Mouse (Mus musculus): ENCODE data around the gene Pomp.

GRCm38 (mm10) chr5:147907851-147908250 is 47.6 kb downstream of the Pomp start:
- TF ChIP-seq GATA1 (IDR thresholded peaks at IDR 0.05; ENCODE audit: borderline replicate concordance, low read length) = no peak
- no peak for TF ChIP-seq FLI1 (IDR thresholded peaks at IDR 0.05; ENCODE audit: low read length)

All from megakaryocyte, embryonic 14.5 days (primary cell).